Mouse (Mus musculus) midbrain, postnatal 0 days (tissue): ENCODE data around the gene Olfr476. TPM values are rescaled to one million over a fixed set of nuclear protein-coding genes. Genes with fewer than 3 reads are reported as not detected.
"Not testable (repeated sequence)": the region's sequence is repeated elsewhere in the genome, so short reads cannot be mapped to it uniquely, and the experiment has no call there.

Experiments
- ATAC-seq: fragments of 200-750 bp; cut with Nextera tagmentation; 2 replicates; pipeline ENCODE4 v1.8.0; 2017; ENCODE audit warnings: moderate number of reproducible peaks, mild to moderate bottlenecking, moderate TSS enrichment, moderate library complexity; ENCODE audit not compliant: low FRiP score
- DNase-seq: peaks from one replicate; pipeline ENCODE4 v3.0.0-alpha.2; 2015; ENCODE audit warnings: low spot score
- H3K27ac ChIP-seq: fragments of 300-500 bp; sonication (generic); 2 replicates; pipeline ENCODE4 v1.5.1; 2014; ENCODE audit warnings: low read depth, mild to moderate bottlenecking, low read length, mixed read lengths
- H3K27me3 ChIP-seq: fragments of 300-500 bp; sonication (generic); 2 replicates; pipeline ENCODE4 v1.6.1; 2014; ENCODE audit warnings: low read length, control low read depth, mixed read lengths; ENCODE audit not compliant: insufficient read depth
- H3K36me3 ChIP-seq: fragments of 300-500 bp; sonication (generic); 2 replicates; pipeline ENCODE4 v1.6.1; 2014; ENCODE audit warnings: low read length, control low read depth, mixed read lengths; ENCODE audit not compliant: insufficient read depth
- H3K4me1 ChIP-seq: fragments of 300-500 bp; sonication (generic); 2 replicates; pipeline ENCODE4 v1.6.1; 2014; ENCODE audit warnings: mild to moderate bottlenecking, control low read depth, antibody characterized with exemption, low read length, mixed read lengths; ENCODE audit not compliant: insufficient read depth
- H3K4me2 ChIP-seq: fragments of 300-500 bp; sonication (generic); 2 replicates; pipeline ENCODE4 v1.6.1; 2014; ENCODE audit warnings: low read depth, mild to moderate bottlenecking, low read length, mixed read lengths; ENCODE audit not compliant: poor library complexity, severe bottlenecking
- H3K4me3 ChIP-seq: fragments of 300-500 bp; sonication (generic); 2 replicates; pipeline ENCODE4 v1.5.1; 2014; ENCODE audit warnings: low read depth, mild to moderate bottlenecking, low read length, moderate library complexity
- H3K9ac ChIP-seq: fragments of 300-500 bp; sonication (generic); replicated peaks from 2 replicates; pipeline ENCODE4 v1.6.1; 2014; ENCODE audit warnings: mild to moderate bottlenecking, low read length, moderate library complexity, mixed read lengths; ENCODE audit not compliant: poor library complexity, severe bottlenecking
- H3K9me3 ChIP-seq: fragments of 300-500 bp; sonication (generic); 2 replicates; pipeline ENCODE4 v1.6.1; 2016; ENCODE audit warnings: low read length, control low read depth
- CTCF ChIP-seq: IDR thresholded peaks from 2 replicates; pipeline ENCODE4 v1.5.1; 2016; ENCODE audit warnings: antibody characterized with exemption, mild to moderate bottlenecking
- WGBS: fragments of 180-500 bp; shearing (Covaris S2); extraction: QIAGEN DNeasy Blood & Tissue Kit; methylation state at CpG from one replicate; pipeline ENCODE4 v1.1.7; 2014; 5-methylcytosine and 5-hydroxymethylcytosine counted together
- polyA plus RNA-seq: library from polyadenylated mRNA; unstranded; fragments of >200 nt; fragmentation: Nextera tagmentation; extraction: Ambion mirVana; gene quantifications from 2 replicates; pipeline ENCODE4 v1.2.1, GENCODE M21; 2015
- total RNA-seq: library from RNA; depleted of rRNA; stranded (reverse); fragments of >200 nt; gene quantifications from 2 replicates; pipeline ENCODE4 v1.2.3, GENCODE M21; 2014; rRNA removed

The Olfr476 gene
- total RNA-seq (not detected in 2 replicates), polyA plus RNA-seq (not detected in 2 replicates)

DNA sequence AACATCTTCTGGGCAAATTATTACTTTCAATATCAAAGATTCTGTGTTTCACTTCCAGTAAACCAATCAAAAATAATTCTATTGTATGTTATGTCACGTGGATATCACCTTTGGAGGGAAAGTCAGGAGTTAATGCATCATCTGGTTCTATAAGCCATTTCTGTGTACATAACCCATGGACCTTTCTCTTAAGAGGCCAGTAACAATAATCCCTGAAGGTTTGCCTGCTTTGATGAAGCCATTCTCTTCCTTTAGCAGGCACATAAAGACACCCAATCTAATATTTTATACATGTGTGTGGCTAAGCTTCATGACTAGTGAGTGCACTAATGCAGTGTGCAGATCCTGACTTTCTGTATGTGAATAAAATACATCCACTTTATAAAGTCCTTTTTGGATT, at the start of gene Olfr476:
Gene Olfr476 (plus strand): TSS at position 301 of the 400 bp plus-strand sequence.
- no peak within 1 kb of the TSS for H3K27ac ChIP-seq
- no peaks in the 10 kb centered on the region for H3K9me3 ChIP-seq
- WGBS = 58% methylated on average over 1 of the region's 1 CpGs
- H3K4me2 ChIP-seq = no peak within 1 kb of the TSS
- no peak within 1 kb of the TSS for H3K4me3 ChIP-seq
- no peak for DNase-seq
- H3K9ac ChIP-seq = no peak within 1 kb of the TSS
- H3K36me3 ChIP-seq = no peaks in the 10 kb centered on the region
- no peak for ATAC-seq
- H3K4me1 ChIP-seq = no peaks in the 10 kb centered on the region
- H3K27me3 ChIP-seq = no peaks in the 10 kb centered on the region
- TF ChIP-seq CTCF = no peak

DNA sequence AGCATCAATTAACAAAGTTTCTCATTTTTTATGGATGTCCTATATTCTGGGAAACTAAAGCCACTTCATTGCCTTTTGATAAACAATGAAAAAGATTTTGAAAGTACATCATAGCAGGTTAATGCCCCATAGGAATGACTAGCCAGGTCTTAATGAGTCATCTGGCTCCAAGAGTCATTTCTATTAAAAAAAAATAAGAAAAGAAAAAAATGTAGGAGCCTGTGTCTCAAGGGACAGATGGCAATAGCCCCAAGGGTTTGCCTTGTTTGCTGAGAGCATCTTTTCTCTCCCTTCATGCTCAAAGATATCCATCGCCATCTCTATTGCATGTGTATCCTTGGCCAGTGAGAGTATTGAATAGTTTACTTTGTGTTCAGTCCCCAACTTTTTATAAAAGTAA, 34.5 kb upstream of the Olfr476 start, which contains the start of gene Olfr473:
Gene Olfr473 (plus strand): TSS at position 301 of the 400 bp plus-strand sequence.
- Histone ChIP-seq H3K4me3 (no peak within 1 kb of the TSS), H3K9ac (no peak within 1 kb of the TSS), H3K27me3 (no peaks in the 10 kb centered on the region), H3K27ac (no peak within 1 kb of the TSS), H3K36me3 (no peaks in the 10 kb centered on the region), H3K4me1 (no peaks in the 10 kb centered on the region), H3K9me3 (no peaks in the 10 kb centered on the region), H3K4me2 (no peak within 1 kb of the TSS)
- no peak for DNase-seq
- no peak for TF ChIP-seq CTCF
- ATAC-seq = no peak
- WGBS = 100% methylated on average over 1 of the region's 1 CpGs

DNA sequence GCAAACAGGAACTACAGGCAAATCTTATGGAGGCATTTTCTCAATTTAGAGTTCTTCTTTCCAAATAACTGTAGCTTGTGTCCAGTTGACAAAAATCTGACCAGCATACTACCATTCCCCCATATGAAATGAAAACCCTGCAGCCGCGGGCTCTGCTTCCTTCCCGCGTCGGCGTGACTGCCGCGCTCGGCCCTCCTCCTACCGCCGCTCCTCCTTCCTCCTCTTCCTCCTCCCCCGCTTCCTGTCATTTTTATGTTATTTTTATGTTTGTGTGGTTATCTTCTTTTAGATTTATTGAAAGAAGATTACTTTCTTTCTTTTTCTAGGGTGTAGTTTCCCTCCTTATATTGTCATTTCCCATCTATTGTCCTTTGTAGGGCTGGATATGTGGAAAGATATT, 12.1 kb upstream of the Olfr476 start:
- H3K27me3 ChIP-seq, H3K4me1 ChIP-seq, H3K27ac ChIP-seq, H3K9me3 ChIP-seq, H3K36me3 ChIP-seq, H3K4me2 ChIP-seq, DNase-seq, H3K9ac ChIP-seq, H3K4me3 ChIP-seq, ATAC-seq: not testable (repeated sequence)
- WGBS = 98% methylated on average over 12 of the region's 12 CpGs

DNA sequence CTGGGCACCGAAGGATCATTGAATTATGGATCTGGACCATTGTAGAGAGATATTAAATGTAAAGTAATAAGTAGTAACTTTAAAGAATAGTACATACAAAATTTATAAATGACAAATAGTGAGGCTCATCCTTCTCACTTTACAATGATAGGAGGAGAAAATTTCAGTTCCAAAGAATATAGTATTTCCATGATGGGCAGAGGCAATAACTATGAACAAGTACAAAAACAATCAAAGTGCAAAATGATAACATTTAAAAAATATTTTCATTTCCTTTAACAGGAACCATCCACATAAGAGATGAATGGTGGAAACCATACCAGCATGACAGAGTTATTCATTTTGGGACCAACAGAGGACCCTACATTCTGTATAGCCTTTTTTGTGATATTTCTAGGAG, 10.3 kb upstream of the Olfr476 start, which contains the start of gene Olfr474:
Gene Olfr474 (plus strand): TSS at position 301 of the 400 bp plus-strand sequence.
- TF ChIP-seq CTCF = no peak
- ATAC-seq (no peak), DNase-seq (no peak)
- H3K4me3 ChIP-seq = no peak within 1 kb of the TSS
- no peaks in the 10 kb centered on the region for H3K9me3 ChIP-seq
- no peak within 1 kb of the TSS for H3K9ac ChIP-seq
- H3K27ac ChIP-seq = no peak within 1 kb of the TSS
- H3K4me1 ChIP-seq = no peaks in the 10 kb centered on the region
- no peak within 1 kb of the TSS for H3K4me2 ChIP-seq
- 83% methylated on average over 1 of the region's 1 CpGs for WGBS
- no peaks in the 10 kb centered on the region for H3K36me3 ChIP-seq
- H3K27me3 ChIP-seq = no peaks in the 10 kb centered on the region

DNA sequence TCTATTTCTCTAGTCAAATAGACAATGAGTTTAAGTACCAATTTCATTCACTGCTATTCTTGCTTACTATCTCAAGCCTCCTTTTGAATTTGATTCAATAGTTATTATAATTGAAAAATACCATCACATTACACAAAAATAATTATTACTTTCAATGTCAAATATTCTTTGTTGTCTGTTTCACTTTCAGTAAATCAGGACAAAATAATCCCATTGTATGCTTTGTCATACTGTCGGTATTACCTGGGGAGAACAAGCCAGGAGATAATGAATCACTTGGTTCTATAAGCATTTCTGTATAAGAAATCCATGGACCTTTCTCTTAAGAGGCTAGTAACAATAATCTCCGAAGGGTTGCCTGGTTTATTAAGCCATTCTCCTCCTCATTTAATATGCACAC, 21.8 kb downstream of the Olfr476 start, which contains the start of gene Olfr477:
Gene Olfr477 (plus strand): TSS at position 301 of the 400 bp plus-strand sequence.
- Histone ChIP-seq H3K9ac (no peak within 1 kb of the TSS), H3K4me3 (no peak within 1 kb of the TSS), H3K27me3 (no peaks in the 10 kb centered on the region), H3K27ac (no peak within 1 kb of the TSS), H3K9me3 (no peaks in the 10 kb centered on the region), H3K36me3 (no peaks in the 10 kb centered on the region), H3K4me2 (no peak within 1 kb of the TSS), H3K4me1 (no peaks in the 10 kb centered on the region)
- ATAC-seq (no peak), DNase-seq (no peak)
- no peak for TF ChIP-seq CTCF
- WGBS = 83% methylated on average over 2 of the region's 2 CpGs

DNA sequence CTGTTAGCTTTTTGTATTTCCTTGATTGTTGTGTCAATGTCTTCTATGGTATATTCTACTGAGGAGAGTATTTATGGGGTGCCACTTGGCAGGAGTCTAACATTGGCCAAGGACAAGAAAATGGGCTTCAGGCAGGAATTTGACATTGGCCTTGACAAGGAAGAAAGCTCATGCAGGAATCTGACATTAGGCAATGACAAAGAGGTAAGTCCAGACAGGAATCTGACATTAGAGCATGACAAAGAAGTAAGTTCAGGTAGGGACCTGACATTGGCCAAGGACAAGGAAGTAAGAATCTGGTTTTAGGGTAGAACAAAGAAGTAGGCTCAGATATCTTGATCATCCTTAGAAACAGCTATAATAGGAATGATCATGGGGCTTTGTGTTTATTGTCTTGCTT, 49.7 kb downstream of the Olfr476 start:
- H3K9me3 ChIP-seq, H3K27ac ChIP-seq, H3K4me3 ChIP-seq, ATAC-seq, DNase-seq, H3K36me3 ChIP-seq, H3K4me2 ChIP-seq, H3K27me3 ChIP-seq, H3K9ac ChIP-seq, H3K4me1 ChIP-seq: not testable (repeated sequence)

Other genes with a start within 250 kb of the Olfr476 start
- not detected in 2 replicates for gene Cyb5r2, start 206.8 kb upstream of the Olfr476 start, total RNA-seq
- gene Cyb5r2, start 206.8 kb upstream of the Olfr476 start, polyA plus RNA-seq = 0.47 and 0.60 TPM in 2 replicates
- gene Ovch2, start 163.6 kb upstream of the Olfr476 start, total RNA-seq = not detected in 2 replicates
- gene Ovch2, start 163.6 kb upstream of the Olfr476 start, polyA plus RNA-seq = not detected in 2 replicates
- gene Olfr467, start 152.5 kb upstream of the Olfr476 start, total RNA-seq = not detected in 2 replicates
- gene Olfr467, start 152.5 kb upstream of the Olfr476 start, polyA plus RNA-seq = not detected in 2 replicates
- gene Olfr469, start 139.3 kb upstream of the Olfr476 start, total RNA-seq = not detected in 2 replicates
- gene Olfr469, start 139.3 kb upstream of the Olfr476 start, polyA plus RNA-seq = not detected in 2 replicates
- not detected in 2 replicates for gene Olfr470, start 117.3 kb upstream of the Olfr476 start, total RNA-seq
- not detected in 2 replicates for gene Olfr470, start 117.3 kb upstream of the Olfr476 start, polyA plus RNA-seq
- gene Olfr472, start 66.9 kb upstream of the Olfr476 start, total RNA-seq = not detected in 2 replicates
- not detected in 2 replicates for gene Olfr472, start 66.9 kb upstream of the Olfr476 start, polyA plus RNA-seq
- gene Olfr473, start 34.4 kb upstream of the Olfr476 start, total RNA-seq = not detected in 2 replicates
- gene Olfr473, start 34.4 kb upstream of the Olfr476 start, polyA plus RNA-seq = not detected in 2 replicates
- gene Olfr474, start 10.2 kb upstream of the Olfr476 start, total RNA-seq = not detected in 2 replicates
- gene Olfr474, start 10.2 kb upstream of the Olfr476 start, polyA plus RNA-seq = not detected in 2 replicates
- not detected in 2 replicates for gene Olfr477, start 21.9 kb downstream of the Olfr476 start, total RNA-seq
- not detected in 2 replicates for gene Olfr477, start 21.9 kb downstream of the Olfr476 start, polyA plus RNA-seq
- not detected in 2 replicates for gene Olfr478, start 69.2 kb downstream of the Olfr476 start, total RNA-seq
- gene Olfr478, start 69.2 kb downstream of the Olfr476 start, polyA plus RNA-seq = not detected in 2 replicates
- not detected in 2 replicates for gene Olfr479, start 85.9 kb downstream of the Olfr476 start, total RNA-seq
- not detected in 2 replicates for gene Olfr479, start 85.9 kb downstream of the Olfr476 start, polyA plus RNA-seq
- gene Olfr480, start 102.5 kb downstream of the Olfr476 start, total RNA-seq = not detected in 2 replicates
- gene Olfr480, start 102.5 kb downstream of the Olfr476 start, polyA plus RNA-seq = not detected in 2 replicates
- not detected in 2 replicates for gene Olfr481, start 115.1 kb downstream of the Olfr476 start, total RNA-seq
- gene Olfr481, start 115.1 kb downstream of the Olfr476 start, polyA plus RNA-seq = not detected in 2 replicates
- gene Olfr482, start 132.8 kb downstream of the Olfr476 start, total RNA-seq = not detected in 2 replicates
- gene Olfr482, start 132.8 kb downstream of the Olfr476 start, polyA plus RNA-seq = 0.11 TPM in 1 of 2 replicates, not detected in the other
- not detected in 2 replicates for gene Olfr483, start 136.0 kb downstream of the Olfr476 start, total RNA-seq
- gene Olfr483, start 136.0 kb downstream of the Olfr476 start, polyA plus RNA-seq = not detected in 2 replicates
- not detected in 2 replicates for gene Olfr484, start 162.6 kb downstream of the Olfr476 start, total RNA-seq
- not detected in 2 replicates for gene Olfr484, start 162.6 kb downstream of the Olfr476 start, polyA plus RNA-seq
- gene Olfr485, start 195.1 kb downstream of the Olfr476 start, total RNA-seq = not detected in 2 replicates
- gene Olfr485, start 195.1 kb downstream of the Olfr476 start, polyA plus RNA-seq = not detected in 2 replicates
- gene Olfr486, start 207.9 kb downstream of the Olfr476 start, total RNA-seq = not detected in 2 replicates
- gene Olfr486, start 207.9 kb downstream of the Olfr476 start, polyA plus RNA-seq = not detected in 2 replicates
- gene Olfr487, start 249.8 kb downstream of the Olfr476 start, total RNA-seq = not detected in 2 replicates
- gene Olfr487, start 249.8 kb downstream of the Olfr476 start, polyA plus RNA-seq = not detected in 2 replicates